Mouse (Mus musculus): ENCODE results near the gene Gzmm.
A peak's percentile ranks its signal among the peaks of the same experiment; 100 is the strongest.

Gzmm gene

GRCm38 (mm10) chr10:79688720-79689119, at the start of gene Gzmm:
Gene Gzmm (plus strand): TSS chr10:79689020.
- no peak for DNase-seq (ENCODE audit: low spot score)

- DNase-seq (ENCODE audit: low spot score), result no peak
These were observed 43.1 kb upstream of the Gzmm start, which contains the start of gene Odf3l2 for GRCm38 (mm10) chr10:79645711-79646110. Gene Odf3l2 (minus strand): TSS chr10:79645738.

- DNase-seq (ENCODE audit: low spot score), result peak; percentile 77
These were observed 39.6 kb upstream of the Gzmm start for GRCm38 (mm10) chr10:79649070-79649751.

- no peak for DNase-seq (ENCODE audit: low spot score)
These were observed 36.0 kb upstream of the Gzmm start for GRCm38 (mm10) chr10:79652789-79653188.

GRCm38 (mm10) chr10:79654946-79655395, 33.8 kb upstream of the Gzmm start:
- DNase-seq (ENCODE audit: low spot score), result no peak

- DNase-seq (ENCODE audit: low spot score), result no peak
These were observed 30.0 kb upstream of the Gzmm start for GRCm38 (mm10) chr10:79658829-79659228.

- no peak for DNase-seq (ENCODE audit: low spot score)
These were observed 28.5 kb upstream of the Gzmm start for GRCm38 (mm10) chr10:79660298-79660697.

- no peak for DNase-seq (ENCODE audit: low spot score)
These were observed 27.0 kb upstream of the Gzmm start for GRCm38 (mm10) chr10:79661861-79662260.

- peak; percentile 59 for DNase-seq (ENCODE audit: low spot score)
These were observed 24.6 kb upstream of the Gzmm start, which contains the start of gene Madcam1 for GRCm38 (mm10) chr10:79664131-79664665. Gene Madcam1 (plus strand): TSS chr10:79664559.

- DNase-seq (ENCODE audit: low spot score), result no peak
These were observed 23.8 kb upstream of the Gzmm start for GRCm38 (mm10) chr10:79665051-79665450.

GRCm38 (mm10) chr10:79666493-79666892, 22.3 kb upstream of the Gzmm start:
- no peak for DNase-seq (ENCODE audit: low spot score)

- no peak for DNase-seq (ENCODE audit: low spot score)
These were observed 20.7 kb upstream of the Gzmm start for GRCm38 (mm10) chr10:79668076-79668475.

- DNase-seq (ENCODE audit: low spot score), result peak; percentile 83
These were observed 19.8 kb upstream of the Gzmm start, which contains the start of gene Tpgs1 for GRCm38 (mm10) chr10:79668771-79669575. Gene Tpgs1 (plus strand): TSS chr10:79669369.

- DNase-seq (ENCODE audit: low spot score), result peak; percentile 51
These were observed 19.2 kb upstream of the Gzmm start for GRCm38 (mm10) chr10:79669576-79670057.

- DNase-seq (ENCODE audit: low spot score), result no peak
These were observed 18.5 kb upstream of the Gzmm start for GRCm38 (mm10) chr10:79670071-79670888.

GRCm38 (mm10) chr10:79671396-79672087, 17.3 kb upstream of the Gzmm start:
- DNase-seq (ENCODE audit: low spot score), result no peak

- DNase-seq (ENCODE audit: low spot score), result no peak
These were observed 16.7 kb upstream of the Gzmm start for GRCm38 (mm10) chr10:79672088-79672455.

- no peak for DNase-seq (ENCODE audit: low spot score)
These were observed 15.8 kb upstream of the Gzmm start for GRCm38 (mm10) chr10:79673054-79673453.

- no peak for DNase-seq (ENCODE audit: low spot score)
These were observed 13.3 kb upstream of the Gzmm start for GRCm38 (mm10) chr10:79675346-79676035.
